Mouse (Mus musculus): ENCODE data around the gene Eri3. TPM values are rescaled to one million over a fixed set of nuclear protein-coding genes. Genes with fewer than 3 reads are reported as not detected.

The Eri3 gene
- total RNA-seq, 4 experiments from 2014 or later, result 104 to 131 (median 119) TPM

Small RNAs within 50 kb of the gene (microRNA-seq; reads per million reads assigned to microRNA genes)
- not detected for gene Gm25559

Other genes with a start within 250 kb of the Eri3 start
- 10 to 100 TPM; 51.7 to 56.6 (median 52.0) TPM for gene Rnf220, start 53.3 kb upstream of the Eri3 start, total RNA-seq (2022)
- 10 to 100 TPM; 16.2 to 18.6 (median 16.5) TPM for gene Dmap1, start 131.9 kb downstream of the Eri3 start, total RNA-seq (2022)
- gene Gm12845, start 174.0 kb downstream of the Eri3 start, total RNA-seq (2022), result not detected
- gene Klf17, start 215.3 kb downstream of the Eri3 start, total RNA-seq (2022), result not detected